Comparison of ENCODE assay signal across 16 mouse cellular contexts in genomic region chr9:103657981-103658380, GRCm38 (mm10).
DNase-seq lines count a peak whose midpoint lies in the region; ATAC-seq and TF ChIP-seq lines count a peak whose summit lies in the region.
"Had no signal": no experiment of that assay in that cellular context is flagged by ENCODE, and none has a peak within 500 bp of the region (broad histone marks: within the 10 kb centered on the region; RNA-seq: fewer than 3 reads in every experiment).

No protein-coding gene starts in this region.

- no peak overlapping the region for H3K4me3 ChIP-seq in limb, embryonic 12.5 days (replicated peaks)
- no peak overlapping the region for H3K4me3 ChIP-seq in limb, embryonic 10.5 days
- H3K4me3 ChIP-seq in forebrain, embryonic 16.5 days (replicated peaks; ENCODE audit: low read length) = no peak overlapping the region
- H3K4me3 ChIP-seq in hindbrain, postnatal 0 days (ENCODE audit: low read length) = no peak overlapping the region
- H3K4me3 ChIP-seq in neural tube, embryonic 15.5 days (replicated peaks) = no peak overlapping the region
- H3K4me3 ChIP-seq: embryonic facial prominence, embryonic 15.5 days; kidney, embryonic 15.5 days had no signal

- H3K4me1 ChIP-seq in limb, embryonic 12.5 days (replicated peaks) = peaks cover 53% of the 10 kb centered on the region
- peaks cover 54% of the 10 kb centered on the region for H3K4me1 ChIP-seq in limb, embryonic 10.5 days
- peaks cover 32% of the 10 kb centered on the region for H3K4me1 ChIP-seq in forebrain, embryonic 16.5 days (replicated peaks; ENCODE audit: control insufficient read depth, insufficient read depth, low read length)
- H3K4me1 ChIP-seq in hindbrain, postnatal 0 days (ENCODE audit: insufficient read depth, low read length) = peaks cover 19% of the 10 kb centered on the region
- H3K4me1 ChIP-seq in neural tube, embryonic 15.5 days = peaks cover 52% of the 10 kb centered on the region

- TF ChIP-seq CTCF in hindbrain, postnatal 0 days (IDR thresholded peaks at IDR 0.05; ENCODE audit: low read depth) = no peak

- ATAC-seq in limb, embryonic 12.5 days (ENCODE audit: insufficient number of reproducible peaks, insufficient read depth, low FRiP score, low TSS enrichment, low read depth) = no peak
- ATAC-seq in forebrain, embryonic 16.5 days = 0 out of 2 replicates have a peak, but pooled peaks have one; percentile 5
- no peak for ATAC-seq in hindbrain, postnatal 0 days
- ATAC-seq in neural tube, embryonic 15.5 days (ENCODE audit: low FRiP score) = no peak
- ATAC-seq: CD4-positive, CD25-positive, alpha-beta regulatory T cell, adult 4 months; inflammation-experienced regulatory T-cells, adult 6 months had no signal

- no peaks in the 10 kb centered on the region for H3K9me3 ChIP-seq in limb, embryonic 12.5 days
- H3K9me3 ChIP-seq in limb, embryonic 10.5 days (replicated peaks) = no peaks in the 10 kb centered on the region
- H3K9me3 ChIP-seq in forebrain, embryonic 16.5 days (ENCODE audit: control insufficient read depth, low read length) = no peaks in the 10 kb centered on the region
- no peaks in the 10 kb centered on the region for H3K9me3 ChIP-seq in hindbrain, postnatal 0 days (ENCODE audit: low read length)
- no peaks in the 10 kb centered on the region for H3K9me3 ChIP-seq in neural tube, embryonic 15.5 days (replicated peaks)
- H3K9me3 ChIP-seq: embryonic facial prominence, embryonic 15.5 days; kidney, embryonic 15.5 days had no signal

- H3K27ac ChIP-seq in limb, embryonic 12.5 days = peak overlapping the region; percentile 29; the same call in 1 of the 2 replicates
- H3K27ac ChIP-seq in limb, embryonic 10.5 days = no peak overlapping the region
- peak overlapping the region; percentile 42; the same call in 1 of the 2 replicates for H3K27ac ChIP-seq in forebrain, embryonic 16.5 days (ENCODE audit: low read length)
- peak overlapping the region; percentile 37; the same call in 1 of the 2 replicates for H3K27ac ChIP-seq in hindbrain, postnatal 0 days
- H3K27ac ChIP-seq in neural tube, embryonic 15.5 days (replicated peaks) = peak overlapping the region; percentile 68
- H3K27ac ChIP-seq: embryonic facial prominence, embryonic 15.5 days had no signal

- DNase-seq in limb, embryonic 10.5 days (ENCODE audit: low spot score) = no peak
- DNase-seq in hindbrain, postnatal 0 days (ENCODE audit: low spot score) = no peak
- no peak for DNase-seq in urinary bladder, postnatal 25 days (ENCODE audit: low spot score)
- DNase-seq in urinary bladder, postnatal 4 days (ENCODE audit: low spot score in 2 of 2) = no peak
- DNase-seq: cerebellum, adult 2 months; liver; lung, adult 2 months; right cerebral cortex, postnatal 4 days; thymus, adult 18-20 months had no signal

- no peaks in the 10 kb centered on the region for H3K27me3 ChIP-seq in limb, embryonic 12.5 days
- H3K27me3 ChIP-seq in limb, embryonic 10.5 days (ENCODE audit: low read depth, poor library complexity, severe bottlenecking) = no peaks in the 10 kb centered on the region
- H3K27me3 ChIP-seq in forebrain, embryonic 16.5 days (replicated peaks; ENCODE audit: control insufficient read depth, insufficient read depth, low read length) = no peaks in the 10 kb centered on the region
- no peaks in the 10 kb centered on the region for H3K27me3 ChIP-seq in hindbrain, postnatal 0 days (ENCODE audit: insufficient read depth, low read length)
- no peaks in the 10 kb centered on the region for H3K27me3 ChIP-seq in neural tube, embryonic 15.5 days (replicated peaks)
- H3K27me3 ChIP-seq: embryonic facial prominence, embryonic 15.5 days; kidney, embryonic 15.5 days had no signal

- 58% methylated on average over 5 of the region's 5 CpGs for WGBS in limb, embryonic 12.5 days
- WGBS in limb, embryonic 10.5 days = 75% methylated on average over 5 of the region's 5 CpGs
- WGBS in forebrain, embryonic 16.5 days = 44% methylated on average over 5 of the region's 5 CpGs
- WGBS in hindbrain, postnatal 0 days = 61% methylated on average over 5 of the region's 5 CpGs
- WGBS in neural tube, embryonic 15.5 days = 50% methylated on average over 5 of the region's 5 CpGs

- no peak overlapping the region for H3K9ac ChIP-seq in limb, embryonic 12.5 days (replicated peaks)
- no peak overlapping the region for H3K9ac ChIP-seq in forebrain, embryonic 16.5 days (replicated peaks; ENCODE audit: low read depth, low read length)
- no peak overlapping the region for H3K9ac ChIP-seq in hindbrain, postnatal 0 days (replicated peaks; ENCODE audit: low read length)
- no peak overlapping the region for H3K9ac ChIP-seq in neural tube, embryonic 15.5 days (replicated peaks)
- H3K9ac ChIP-seq: embryonic facial prominence, embryonic 15.5 days; kidney, embryonic 15.5 days had no signal

- no peaks in the 10 kb centered on the region for H3K36me3 ChIP-seq in limb, embryonic 12.5 days
- H3K36me3 ChIP-seq in limb, embryonic 10.5 days = no peaks in the 10 kb centered on the region
- no peaks in the 10 kb centered on the region for H3K36me3 ChIP-seq in forebrain, embryonic 16.5 days (ENCODE audit: control insufficient read depth, insufficient read depth)
- H3K36me3 ChIP-seq in hindbrain, postnatal 0 days (ENCODE audit: insufficient read depth, low read length) = no peaks in the 10 kb centered on the region
- H3K36me3 ChIP-seq in neural tube, embryonic 15.5 days = no peaks in the 10 kb centered on the region
- H3K36me3 ChIP-seq: embryonic facial prominence, embryonic 15.5 days; kidney, embryonic 15.5 days had no signal

- H3K4me2 ChIP-seq in limb, embryonic 12.5 days = no peak overlapping the region
- no peak overlapping the region for H3K4me2 ChIP-seq in forebrain, embryonic 16.5 days (ENCODE audit: low read length)
- H3K4me2 ChIP-seq in hindbrain, postnatal 0 days (ENCODE audit: low read depth, low read length) = no peak overlapping the region
- no peak overlapping the region; the same call in 1 of the 2 replicates for H3K4me2 ChIP-seq in neural tube, embryonic 15.5 days
- H3K4me2 ChIP-seq: embryonic facial prominence, embryonic 15.5 days; kidney, embryonic 15.5 days had no signal
